Mouse (Mus musculus) layer of hippocampus, adult 8-10 months (tissue): ENCODE data around the gene Egr2. TPM values are rescaled to one million over a fixed set of nuclear protein-coding genes. Genes with fewer than 3 reads are reported as not detected.

Experiments used
- DNase-seq, 2 experiments: peaks; one replicate each; pipeline ENCODE4 v3.0.0; 2022; ENCODE audit warnings: low spot score in 2 of 2
- total RNA-seq, 4 experiments: library from RNA; stranded (reverse); gene quantifications; 2 replicates each; pipeline ENCODE4 v1.2.4; 2022

Gene Egr2
- 1 to 10 TPM; 2.4 to 6.3 (median 4.3) TPM for total RNA-seq

DNA sequence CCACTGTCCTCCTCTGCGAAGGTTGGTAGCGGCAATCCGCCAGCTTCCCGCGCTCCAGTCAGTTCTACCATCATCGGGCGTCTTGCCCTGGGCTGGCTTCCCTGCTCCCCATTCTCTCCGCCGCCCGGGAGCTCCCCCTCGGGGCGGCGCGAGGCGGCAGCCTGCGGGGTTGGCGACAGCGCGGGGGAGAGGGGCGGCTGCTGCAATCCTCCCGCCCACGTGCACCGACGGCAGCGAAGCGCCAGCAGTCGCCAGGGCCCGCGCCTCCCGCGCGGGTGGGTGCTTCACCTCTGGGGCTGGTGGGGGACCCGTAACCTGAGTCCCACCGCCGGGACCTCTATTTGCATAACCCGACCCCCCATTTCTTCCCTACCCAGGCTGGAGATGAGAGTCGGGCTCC lies at the start of gene Egr2:
Gene Egr2 (plus strand): TSS at position 220 of the 400 bp plus-strand sequence.
- no peak for DNase-seq

DNA sequence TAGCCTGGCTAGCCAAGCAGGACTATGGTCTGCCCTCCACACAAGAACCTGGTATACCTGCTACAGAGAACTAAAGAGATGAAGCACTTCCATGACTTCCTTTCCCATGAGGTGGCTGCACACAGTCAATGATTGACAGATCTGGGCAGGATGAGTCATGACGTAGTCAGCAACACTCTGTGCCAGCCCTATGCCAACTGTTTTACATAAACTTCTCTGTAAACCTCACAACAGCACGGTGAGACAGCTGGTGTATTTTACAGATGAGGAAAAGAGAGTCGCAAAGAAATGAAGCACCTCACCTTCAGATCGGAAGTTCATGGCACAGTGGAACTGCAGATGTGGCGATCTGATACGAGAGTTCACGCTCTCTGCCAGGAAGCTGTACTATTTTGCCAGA lies 47.8 kb upstream of the Egr2 start:
- DNase-seq, result peak; percentile 47 to 52

DNA sequence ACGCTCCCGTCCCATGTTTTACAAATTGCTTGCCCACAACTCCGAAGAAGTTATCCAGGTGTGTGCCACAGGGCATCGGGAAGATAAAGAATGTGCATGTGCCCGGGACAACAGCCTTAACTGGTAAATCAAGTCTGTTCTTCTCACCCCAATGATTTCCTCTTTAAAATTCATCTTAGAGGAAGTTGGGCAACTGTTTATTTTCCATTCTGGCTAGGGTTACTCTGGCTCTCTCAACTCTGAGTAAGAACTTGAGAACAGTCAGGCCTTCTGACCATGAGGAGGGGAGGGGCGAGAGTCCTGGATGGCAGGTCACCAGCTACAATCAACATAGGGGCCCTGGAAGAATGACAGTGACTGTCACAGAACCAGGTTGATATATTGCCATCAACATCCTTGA lies 45.4 kb upstream of the Egr2 start:
- DNase-seq, result no peak

DNA sequence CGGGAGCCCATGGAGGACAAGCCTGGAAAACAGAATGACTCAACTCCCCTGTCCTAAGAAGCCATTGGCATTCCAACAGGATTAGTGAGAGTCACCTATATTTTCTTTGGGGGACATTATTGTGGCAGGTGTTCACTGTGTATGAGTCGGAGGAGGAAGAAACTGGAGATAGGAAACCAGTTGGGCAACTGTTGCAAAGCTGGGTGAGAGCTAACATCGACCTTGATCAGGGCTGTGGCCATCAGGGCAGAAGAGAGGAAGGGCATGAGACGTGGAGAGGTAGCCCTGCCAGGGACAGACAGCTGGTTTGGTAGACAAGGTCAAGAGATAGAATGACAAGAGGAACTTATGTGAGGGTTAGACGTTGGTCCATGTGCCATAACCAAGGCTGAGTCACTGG lies 44.6 kb upstream of the Egr2 start:
- DNase-seq, result no peak

DNA sequence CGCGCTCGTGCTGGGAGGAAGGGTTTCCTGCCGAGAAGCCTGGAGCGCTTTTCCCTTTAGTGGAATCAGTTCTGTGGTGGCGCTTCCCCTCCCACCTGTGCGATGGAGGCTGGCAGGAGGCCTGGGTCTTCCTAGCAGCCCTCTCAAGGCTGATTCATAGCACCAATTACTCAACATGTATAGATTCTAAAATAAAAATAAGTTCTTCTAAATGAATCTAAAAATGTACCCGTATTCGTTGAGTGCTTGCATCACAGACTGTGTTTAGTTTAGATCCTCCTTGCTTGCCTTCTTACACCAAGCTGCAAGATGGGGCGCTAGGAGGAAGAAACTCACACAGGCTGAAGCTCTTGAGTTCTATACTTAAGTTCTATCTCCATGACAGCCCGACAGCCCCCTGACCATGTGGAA lies 43.1 kb upstream of the Egr2 start:
- peak; percentile 29 to 38 for DNase-seq

DNA sequence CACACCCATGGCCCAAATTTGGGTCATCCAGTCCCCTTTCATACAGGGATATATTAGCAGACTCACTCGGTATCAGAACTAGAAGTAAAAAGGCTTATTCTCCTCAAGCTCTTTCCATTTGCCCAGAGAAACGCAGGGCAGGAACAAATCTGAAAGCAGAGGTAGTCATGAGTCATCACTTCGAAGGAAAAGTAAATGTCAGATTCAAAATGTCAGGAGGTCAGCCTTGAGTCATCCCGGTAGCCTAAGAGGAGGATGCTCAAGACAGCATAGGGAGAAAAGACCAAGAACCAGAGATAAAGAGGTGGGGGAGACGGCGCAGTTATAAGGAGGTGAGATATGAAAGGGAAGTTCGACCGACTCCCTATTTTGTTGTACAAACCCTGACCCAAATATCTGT lies 41.7 kb upstream of the Egr2 start:
- DNase-seq, result no peak

DNA sequence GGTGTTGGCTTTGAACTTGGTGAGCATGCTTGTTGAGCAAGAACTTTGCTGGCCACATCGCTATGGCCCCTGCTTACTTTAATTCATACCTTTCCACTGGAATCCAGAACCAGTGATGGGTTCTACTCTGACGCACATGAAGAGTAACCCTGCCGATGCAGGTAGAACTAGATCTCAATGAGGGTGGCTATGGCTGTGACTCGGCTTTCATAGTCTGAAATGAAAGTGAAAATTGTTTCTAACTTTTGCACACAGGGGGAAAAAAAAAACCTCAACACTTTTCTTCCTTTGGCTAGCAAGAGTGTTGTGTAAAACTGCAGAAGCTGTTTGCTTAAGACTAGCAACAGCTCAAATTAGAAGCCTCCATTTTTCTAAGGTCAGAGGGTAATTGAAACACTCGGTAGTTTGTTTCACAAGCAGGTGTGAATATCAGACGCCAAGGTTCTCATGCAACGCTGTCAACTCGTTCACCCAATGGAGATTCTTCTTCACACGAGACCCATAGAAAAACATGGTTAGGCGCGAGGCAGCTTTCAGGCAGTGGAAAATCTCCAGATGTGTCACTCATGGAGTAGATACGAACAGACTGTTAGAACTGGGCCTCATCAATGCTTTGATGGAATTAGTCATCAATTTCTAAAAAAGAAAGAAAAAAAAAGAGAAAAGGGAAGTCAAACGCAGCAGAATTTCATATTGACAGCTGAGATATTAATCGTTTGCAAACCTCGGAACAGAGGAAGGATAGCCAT lies 38.0 kb upstream of the Egr2 start:
- no peak for DNase-seq

DNA sequence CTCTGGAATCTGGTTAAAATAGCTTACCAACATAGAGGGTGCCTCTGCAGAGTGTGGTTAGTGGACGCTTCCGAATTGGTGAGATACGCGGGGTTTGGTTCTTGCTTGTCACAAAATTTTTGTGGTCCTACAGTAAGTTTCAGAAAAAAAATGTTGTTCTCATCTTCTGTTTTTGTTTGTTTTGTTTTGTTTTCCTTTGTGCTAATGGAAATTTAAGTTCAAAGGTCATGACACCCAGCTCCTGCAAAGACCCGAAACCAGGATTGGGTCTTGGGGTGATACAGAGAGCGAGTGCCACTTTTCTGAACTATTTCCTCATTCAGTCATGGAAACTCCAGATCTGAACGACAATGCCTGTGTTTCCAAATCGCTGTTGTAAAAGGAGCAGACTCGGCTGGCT lies 37.3 kb upstream of the Egr2 start:
- no peak for DNase-seq

DNA sequence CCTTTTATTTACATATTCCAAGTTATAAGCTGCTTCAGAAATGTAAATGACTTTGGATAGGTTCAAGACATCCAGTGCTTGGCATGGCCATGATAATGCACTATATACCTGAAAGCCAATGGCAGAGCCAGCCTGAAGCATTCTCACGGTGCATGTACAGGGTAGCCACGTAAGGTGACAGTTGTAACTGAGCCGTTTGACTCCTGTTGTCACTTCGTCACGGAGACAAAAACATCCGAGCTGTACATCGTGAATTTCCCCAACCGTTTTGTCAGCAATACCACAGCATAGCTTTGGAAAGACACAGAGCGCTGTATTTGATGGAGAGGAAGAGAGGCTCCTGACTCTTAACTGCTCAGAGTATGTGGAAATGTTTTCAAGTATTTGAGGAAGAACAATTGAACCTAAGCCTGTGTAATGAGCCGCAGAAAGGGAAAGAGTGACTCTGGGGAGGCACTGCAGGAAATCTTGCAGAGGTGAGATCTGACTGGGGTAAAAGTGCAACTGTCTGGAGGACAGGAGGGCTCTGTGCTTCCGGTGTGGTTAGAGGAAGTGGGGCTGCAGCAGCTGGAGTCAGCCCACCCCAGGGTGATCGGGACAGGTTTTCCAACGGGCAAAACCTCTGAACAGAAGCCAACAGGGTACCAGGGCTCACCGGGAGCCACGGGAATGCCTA lies 31.8 kb upstream of the Egr2 start:
- no peak for DNase-seq

DNA sequence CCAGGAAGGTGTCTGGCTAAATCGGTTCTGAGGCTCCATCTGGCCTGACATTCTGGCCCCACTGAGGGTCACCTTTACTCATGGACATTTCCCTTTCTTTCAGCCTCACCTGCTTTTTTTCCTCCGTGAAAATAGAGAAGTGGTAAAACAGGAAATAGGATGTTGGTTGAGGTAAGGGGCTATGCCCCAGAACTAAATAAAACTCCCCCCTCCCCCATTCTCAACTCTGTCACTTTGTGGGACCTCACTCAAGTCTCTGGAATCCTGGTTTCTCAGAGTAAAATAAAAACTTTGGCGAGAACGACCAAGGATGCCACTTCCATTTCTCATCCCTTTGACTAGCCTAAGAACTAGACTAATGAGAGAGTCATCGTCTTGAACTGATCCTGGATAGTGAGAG lies 31.2 kb upstream of the Egr2 start:
- no peak for DNase-seq

DNA sequence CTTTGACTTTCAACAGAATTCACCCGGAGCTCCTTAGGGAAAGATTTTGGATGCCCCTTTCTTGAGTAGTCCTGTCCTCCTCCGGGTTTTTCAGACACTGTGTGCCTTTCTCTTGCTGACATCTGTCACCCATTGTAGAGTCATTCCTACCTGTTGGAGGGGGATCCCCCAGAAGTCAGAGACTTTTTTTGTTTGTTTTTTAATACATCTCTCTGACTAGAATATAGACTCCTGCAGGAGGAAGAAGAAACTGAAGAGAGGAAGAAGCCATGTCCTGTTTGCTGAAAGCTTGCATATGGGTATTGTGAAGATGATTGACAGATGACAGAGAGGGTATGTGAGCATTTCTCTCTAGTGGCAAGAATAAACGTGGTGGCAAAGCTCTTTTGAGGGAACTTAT lies 30.0 kb upstream of the Egr2 start:
- no peak for DNase-seq

DNA sequence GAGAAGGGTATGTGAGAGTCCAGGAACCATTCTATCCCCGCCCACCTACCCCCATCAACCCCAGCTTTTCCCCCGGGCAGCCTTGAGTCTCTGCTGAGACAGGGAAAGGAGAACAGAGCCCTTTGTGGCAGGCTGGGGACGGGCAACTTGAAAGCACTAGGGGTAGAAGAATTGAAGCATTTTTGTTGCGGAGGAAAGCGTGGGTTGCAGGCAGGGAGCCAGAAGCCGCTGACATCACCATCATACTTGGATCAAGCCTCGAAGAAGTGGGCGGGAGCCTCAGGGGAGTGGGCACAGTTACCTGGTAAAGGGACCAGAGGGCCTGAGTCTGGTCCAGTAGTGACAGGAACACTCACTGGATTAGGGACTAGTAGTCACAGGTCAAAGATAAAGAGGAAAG lies 23.1 kb upstream of the Egr2 start:
- peak in 1 of 2 experiments; percentile 24 for DNase-seq

DNA sequence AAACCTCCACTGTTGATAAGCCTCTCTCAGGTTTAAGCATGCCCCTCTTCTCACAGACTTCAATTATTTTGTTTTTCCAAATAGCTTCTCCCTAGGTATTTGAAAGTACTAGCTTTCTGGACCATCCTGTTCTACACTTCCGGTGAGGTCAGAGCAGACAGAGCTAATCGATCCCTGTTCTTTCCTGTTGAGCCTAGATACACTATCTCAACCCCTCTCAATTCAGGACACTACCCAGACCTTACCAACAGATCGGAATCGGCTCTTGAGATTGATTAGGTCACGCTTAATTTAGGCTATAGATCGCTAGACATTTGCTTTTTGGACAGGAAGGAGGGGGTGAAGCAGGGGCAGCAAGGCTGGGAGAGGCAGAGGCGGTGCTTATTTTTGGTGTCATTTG lies 22.4 kb upstream of the Egr2 start:
- DNase-seq, result no peak

DNA sequence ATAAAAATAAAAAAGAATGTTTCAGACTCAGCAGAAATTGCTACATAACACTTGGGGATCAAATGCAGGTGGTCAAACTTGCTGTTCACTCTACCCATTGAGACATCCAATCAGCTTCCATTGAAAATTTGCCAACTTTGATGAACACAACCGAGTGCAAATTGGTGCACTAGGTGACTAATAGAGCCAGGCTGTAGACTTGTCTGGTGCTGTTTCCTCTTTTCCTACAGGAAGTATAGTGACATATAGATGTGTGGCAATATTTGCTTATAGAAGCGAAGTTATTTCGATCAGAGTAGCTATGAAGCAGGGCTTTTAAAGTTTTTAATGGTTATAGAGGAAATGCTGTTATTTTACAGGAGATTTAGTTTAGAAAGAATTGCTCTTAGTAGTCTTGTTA lies 16.5 kb upstream of the Egr2 start:
- no peak for DNase-seq

DNA sequence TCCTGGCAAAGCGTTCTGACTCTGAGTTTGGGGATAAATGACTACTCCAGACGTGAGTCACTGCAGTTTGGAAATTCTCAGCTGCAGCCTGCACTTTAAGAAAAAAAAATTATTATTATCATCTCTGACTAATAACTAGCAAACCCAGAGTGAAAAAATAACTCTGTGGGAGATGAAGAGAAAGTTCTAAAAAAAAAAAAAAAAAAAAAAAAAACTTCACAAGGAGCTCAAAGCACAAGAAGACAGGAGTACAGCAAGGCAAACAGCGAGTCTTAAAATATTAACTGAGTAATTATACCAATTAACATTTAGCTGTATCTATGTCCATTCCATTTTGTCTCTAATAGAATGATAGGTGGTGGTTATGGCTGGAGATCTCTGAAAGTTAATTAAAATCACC lies 11.1 kb upstream of the Egr2 start:
- DNase-seq, result no peak

DNA sequence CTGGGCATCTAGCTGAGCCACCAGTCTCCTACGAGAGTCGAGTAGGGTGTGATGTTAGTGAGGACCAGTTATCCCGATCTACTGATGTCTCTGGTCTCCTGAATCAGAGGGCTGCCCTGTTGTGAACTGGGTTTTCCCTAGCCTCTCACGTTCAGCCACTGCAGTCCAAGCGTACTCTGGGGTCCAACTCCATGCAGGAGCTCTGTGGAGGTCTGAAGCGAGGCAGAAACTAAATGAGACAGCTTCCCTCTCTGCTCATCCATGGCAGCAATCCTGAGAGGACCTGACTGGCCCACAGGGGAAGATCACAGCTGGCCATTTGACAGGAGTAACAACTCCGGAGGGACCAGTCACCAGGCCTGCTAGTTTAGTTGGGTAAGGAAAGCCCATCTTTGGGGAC lies 10.6 kb upstream of the Egr2 start:
- no peak for DNase-seq

DNA sequence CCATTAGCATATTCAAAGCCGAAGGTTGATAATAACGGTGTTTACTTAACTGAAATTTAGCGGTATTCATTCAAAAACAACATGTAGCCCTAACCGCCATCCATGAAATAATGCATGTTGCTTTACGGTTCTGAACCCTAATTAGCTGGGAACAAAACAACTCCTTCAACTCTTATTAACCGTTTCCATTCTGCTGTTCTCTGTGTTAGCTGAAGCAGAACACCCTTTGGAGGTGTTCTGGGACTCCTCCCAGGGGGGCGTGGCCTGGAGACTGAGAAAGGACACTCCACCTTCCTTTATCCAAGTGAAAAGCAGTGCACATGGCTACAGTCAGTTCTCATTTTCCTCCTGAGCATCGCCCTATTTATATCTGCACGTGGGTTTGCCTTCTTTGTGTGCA lies 8.8 kb upstream of the Egr2 start:
- DNase-seq, result no peak

DNA sequence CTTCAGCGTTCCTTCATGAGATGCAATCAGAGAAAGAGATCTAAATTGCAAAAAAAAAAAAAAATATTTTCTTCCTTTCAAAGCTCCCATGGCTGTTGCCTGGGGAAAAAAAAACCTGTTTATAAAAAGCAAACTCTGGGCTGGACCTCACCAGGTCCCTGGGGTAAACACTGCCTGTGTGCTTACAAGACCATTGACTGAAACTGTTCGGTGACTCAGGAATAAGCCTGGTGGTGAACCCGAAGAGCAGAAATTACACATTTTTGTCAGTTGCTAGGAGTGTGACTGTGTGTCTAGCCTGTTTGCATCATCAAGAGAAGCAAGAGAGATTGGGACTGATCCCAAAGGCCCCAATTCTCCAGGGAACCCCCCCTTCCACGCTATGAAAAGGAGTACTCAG lies 5.5 kb upstream of the Egr2 start:
- DNase-seq, result no peak

DNA sequence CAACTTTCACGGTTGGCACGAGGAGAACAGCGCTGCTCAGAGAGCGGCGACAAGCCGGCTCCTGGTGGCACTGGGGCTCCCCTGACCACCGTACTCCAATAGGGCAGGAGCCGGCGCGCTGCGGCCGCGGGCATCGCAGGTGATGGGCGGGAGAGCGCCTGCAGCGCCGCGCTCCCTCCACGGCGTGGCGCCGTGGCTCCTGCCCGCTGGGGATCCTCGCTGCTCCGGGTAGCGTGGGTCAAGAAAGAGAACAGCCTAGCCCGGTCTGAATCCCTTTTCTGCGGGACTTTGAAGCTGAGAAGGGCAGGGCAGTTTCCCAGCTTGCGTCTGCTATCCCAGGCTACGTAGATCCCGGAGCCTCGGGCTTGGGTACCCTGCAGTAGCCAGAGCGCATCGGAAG lies 697 bp downstream of the Egr2 start:
- peak in 1 of 2 experiments; percentile 35 for DNase-seq

DNA sequence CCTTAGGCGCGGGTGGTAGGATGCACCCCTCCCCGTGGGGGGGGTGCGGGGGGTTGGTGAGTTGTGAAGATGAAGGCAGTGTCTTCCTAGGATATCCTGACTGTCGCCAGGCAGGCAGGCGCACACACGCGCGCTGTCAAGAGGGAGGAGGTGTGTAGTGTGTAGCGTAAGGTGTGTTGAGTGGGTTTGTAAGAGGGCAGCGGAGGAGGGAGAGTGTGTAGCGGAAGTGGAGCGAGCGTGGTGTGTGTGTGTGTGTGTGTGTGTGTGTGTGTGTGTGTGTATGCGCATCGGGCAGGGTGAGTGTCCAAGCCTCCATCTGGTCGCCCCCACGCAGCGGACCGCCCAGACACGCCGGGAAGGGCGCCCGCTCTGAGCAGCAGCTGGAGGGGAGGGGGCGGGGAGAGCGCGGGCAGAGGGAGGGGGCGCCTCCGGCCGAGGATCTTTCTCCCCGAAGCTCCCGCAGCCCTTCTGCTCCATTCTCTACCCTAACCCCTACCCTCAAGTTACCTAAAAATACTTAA lies 1.4 kb downstream of the Egr2 start:
- DNase-seq, result peak in 1 of 2 experiments; percentile 34

DNA sequence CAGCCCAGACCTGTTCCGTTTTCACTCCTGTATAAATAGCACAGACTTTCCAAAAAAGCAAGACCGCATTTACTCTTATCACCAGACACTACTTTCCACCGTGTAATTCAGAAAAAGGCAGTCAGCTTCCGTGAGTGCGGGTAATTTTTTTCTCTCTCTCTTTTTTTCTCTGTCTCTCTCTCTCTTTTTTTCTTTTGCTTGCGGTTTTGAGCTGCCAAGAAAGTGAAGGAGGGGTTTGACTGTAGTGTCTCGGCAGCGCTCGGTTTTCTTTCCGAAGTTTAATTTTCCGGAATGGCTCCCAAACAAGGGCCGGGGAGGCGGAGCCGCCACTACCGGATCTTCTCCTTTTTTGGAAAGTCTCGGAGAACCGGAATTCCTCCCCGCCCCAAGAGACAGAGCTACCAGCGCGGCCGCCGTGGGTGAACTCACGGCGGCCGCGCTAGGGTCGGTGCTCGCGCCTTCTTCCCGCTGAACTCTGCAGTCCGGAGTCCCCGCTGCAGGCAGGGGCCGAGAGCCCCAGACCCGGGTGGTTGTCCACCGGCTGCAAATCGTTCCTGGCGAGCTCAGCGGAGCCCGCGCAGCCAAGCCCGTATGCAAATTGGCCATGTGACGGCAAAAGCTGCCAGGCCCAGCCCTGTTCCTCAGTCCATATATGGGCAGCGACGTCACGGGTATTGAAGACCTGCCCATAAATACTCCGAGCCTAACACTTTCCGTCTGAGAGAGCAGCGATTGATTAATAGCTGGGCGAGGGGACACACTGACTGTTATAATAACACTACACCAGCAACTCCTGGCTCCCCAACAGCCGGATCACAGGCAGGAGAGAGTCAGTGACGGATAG lies 2.1 kb downstream of the Egr2 start:
- peak; percentile 85 to 87 for DNase-seq

DNA sequence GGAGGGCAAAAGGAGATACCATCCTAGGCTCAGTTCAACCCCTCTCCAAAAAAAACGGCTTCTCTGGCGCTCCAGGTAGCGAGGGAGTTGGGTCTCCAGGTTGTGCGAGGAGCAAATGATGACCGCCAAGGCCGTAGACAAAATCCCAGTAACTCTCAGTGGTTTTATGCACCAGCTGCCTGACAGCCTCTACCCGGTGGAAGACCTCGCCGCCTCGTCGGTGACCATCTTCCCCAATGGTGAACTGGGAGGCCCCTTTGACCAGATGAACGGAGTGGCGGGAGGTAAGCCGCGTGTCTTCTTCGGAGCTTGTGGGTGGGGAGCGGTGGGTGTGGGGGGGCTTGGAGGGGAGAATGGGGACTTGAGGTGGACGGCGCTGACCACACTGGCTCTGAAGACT lies 2.8 kb downstream of the Egr2 start:
- no peak for DNase-seq
